Mouse (Mus musculus) forebrain, embryonic 11.5 days (tissue): Measurements from ENCODE around the gene Pigm. TPM values are rescaled to one million over a fixed set of nuclear protein-coding genes. Genes with fewer than 3 reads are reported as not detected.

Experiments
- ATAC-seq: fragments of 200-750 bp; cut with Nextera tagmentation; replicated peaks from 2 replicates; pipeline ENCODE4 v1.8.0; 2017; ENCODE audit warnings: moderate TSS enrichment; ENCODE audit not compliant: low FRiP score
- DNase-seq: peaks from one replicate; pipeline ENCODE4 v3.0.0-alpha.2; 2017; ENCODE audit warnings: low spot score
- H3K27ac ChIP-seq: fragments of 300-500 bp; sonication (generic); 2 replicates; pipeline ENCODE4 v1.5.1; 2014; ENCODE audit warnings: low read depth, low read length
- H3K27me3 ChIP-seq: fragments of 300-500 bp; sonication (generic); 2 replicates; pipeline ENCODE4 v1.6.1; 2014; ENCODE audit warnings: mild to moderate bottlenecking, low read length, mixed read lengths; ENCODE audit not compliant: control insufficient read depth, insufficient read depth
- H3K36me3 ChIP-seq: fragments of 300-500 bp; sonication (generic); 2 replicates; pipeline ENCODE4 v1.6.1; 2014; ENCODE audit warnings: mild to moderate bottlenecking, low read length, moderate library complexity, mixed read lengths; ENCODE audit not compliant: control insufficient read depth, insufficient read depth
- H3K4me1 ChIP-seq: fragments of 300-500 bp; sonication (generic); replicated peaks from 2 replicates; pipeline ENCODE4 v1.6.1; 2014; ENCODE audit warnings: low read length, mixed read lengths; ENCODE audit not compliant: control insufficient read depth, insufficient read depth
- H3K4me2 ChIP-seq: fragments of 300-500 bp; sonication (generic); 2 replicates; pipeline ENCODE4 v1.6.1; 2014; ENCODE audit warnings: low read depth, mild to moderate bottlenecking, low read length, moderate library complexity, mixed read lengths; ENCODE audit not compliant: severe bottlenecking
- H3K4me3 ChIP-seq: fragments of 300-500 bp; sonication (generic); 2 replicates; pipeline ENCODE4 v1.5.1; 2014; ENCODE audit warnings: low read depth, low read length
- H3K9ac ChIP-seq: fragments of 300-500 bp; sonication (generic); 2 replicates; pipeline ENCODE4 v1.6.1; 2014; ENCODE audit warnings: low read length
- H3K9me3 ChIP-seq: fragments of 300-500 bp; sonication (generic); 2 replicates; pipeline ENCODE4 v1.6.1; 2016; ENCODE audit warnings: low read length, mixed read lengths; ENCODE audit not compliant: control insufficient read depth
- WGBS: fragments of 180-500 bp; shearing (Covaris S2); extraction: QIAGEN DNeasy Blood & Tissue Kit; methylation state at CpG from one replicate; pipeline ENCODE4 v1.1.7; 2014; 5-methylcytosine and 5-hydroxymethylcytosine counted together
- polyA plus RNA-seq: library from polyadenylated mRNA; unstranded; fragments of >200 nt; fragmentation: Nextera tagmentation; extraction: Ambion mirVana; gene quantifications from 2 replicates; pipeline ENCODE4 v1.2.1, GENCODE M21; 2014

Pigm gene
- polyA plus RNA-seq, 1 experiment from 2014 or later: 14.8 TPM

GRCm38 (mm10) chr1:172410806-172411205 is 34.5 kb downstream of the Pigm start:
- ATAC-seq (no peak; the same call in 1 of the 2 replicates), DNase-seq (peak; percentile 71)
- Histone ChIP-seq H3K36me3 (no peaks in the 10 kb centered on the region), H3K27ac (no peak overlapping the region), H3K4me3 (no peak overlapping the region), H3K4me1 (no peaks in the 10 kb centered on the region), H3K27me3 (no peaks in the 10 kb centered on the region), H3K4me2 (no peak overlapping the region), H3K9me3 (no peaks in the 10 kb centered on the region), H3K9ac (no peak overlapping the region)
- 9% methylated on average over 4 of the region's 4 CpGs for WGBS

DNA sequence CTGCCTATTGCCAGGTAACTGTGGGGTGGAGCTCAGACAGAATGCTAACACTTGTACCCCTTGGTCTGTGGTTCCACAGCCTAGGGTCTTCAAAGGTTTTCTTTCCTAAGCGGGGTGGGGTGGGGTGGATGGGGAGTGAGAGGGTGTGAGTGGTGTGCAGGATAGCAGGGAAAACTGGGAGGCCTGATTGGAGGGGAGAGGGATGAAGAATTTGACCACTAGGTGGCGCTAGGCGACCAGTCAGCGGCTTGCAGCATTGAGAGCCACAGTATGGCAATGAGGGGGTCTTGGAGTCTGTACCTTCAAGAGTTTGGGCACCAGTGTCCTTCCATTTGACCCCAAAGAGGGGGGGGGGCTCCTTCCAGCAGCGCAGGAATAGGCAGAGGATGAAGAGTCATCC is 35.9 kb downstream of the Pigm start:
- 2% methylated on average over 5 of the region's 5 CpGs for WGBS
- Histone ChIP-seq H3K36me3 (no peaks in the 10 kb centered on the region), H3K9me3 (no peaks in the 10 kb centered on the region), H3K27me3 (no peaks in the 10 kb centered on the region), H3K4me1 (no peaks in the 10 kb centered on the region), H3K9ac (no peak overlapping the region), H3K27ac (no peak overlapping the region), H3K4me3 (no peak overlapping the region), H3K4me2 (no peak overlapping the region)
- DNase-seq: peak; percentile 90
- peak; percentile 87 for ATAC-seq

DNA sequence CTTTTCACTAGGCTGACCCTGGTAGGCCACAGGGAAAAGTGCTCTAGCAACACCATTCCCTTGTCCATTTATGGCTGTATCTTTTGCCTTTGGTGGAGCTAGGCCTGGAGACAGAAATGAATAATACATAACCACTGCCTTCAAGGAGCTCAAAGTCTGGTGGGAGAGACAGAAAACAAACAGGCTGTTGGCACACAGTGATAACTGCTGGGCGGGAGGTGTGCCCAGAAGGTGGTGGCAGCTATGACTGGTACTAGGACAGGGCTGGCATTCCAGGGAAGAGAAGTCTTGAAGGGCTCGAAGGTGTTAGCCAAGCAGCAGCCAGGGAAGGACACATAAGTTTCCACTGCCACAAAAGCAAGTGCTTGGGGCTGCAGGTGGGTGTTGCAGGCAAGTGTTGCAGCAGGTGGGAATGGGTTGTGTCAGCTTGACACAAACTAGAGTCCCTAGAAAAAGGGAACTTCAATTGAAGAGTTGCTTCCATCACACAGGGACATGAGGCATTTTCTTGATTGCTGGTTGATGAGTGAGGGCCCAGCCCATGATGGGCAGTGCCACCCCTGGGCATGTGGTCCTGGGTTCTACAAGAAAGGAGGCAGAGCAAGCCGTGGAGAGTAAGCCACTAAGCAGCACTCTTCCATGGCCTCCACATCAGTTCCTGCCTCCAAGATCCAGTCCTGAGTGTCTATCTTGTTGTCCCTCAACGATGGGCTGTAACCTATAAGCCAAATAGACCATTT is 37.3 kb downstream of the Pigm start:
- DNase-seq: no peak
- no peaks in the 10 kb centered on the region for H3K36me3 ChIP-seq
- WGBS: 86% methylated on average over 4 of the region's 4 CpGs

DNA sequence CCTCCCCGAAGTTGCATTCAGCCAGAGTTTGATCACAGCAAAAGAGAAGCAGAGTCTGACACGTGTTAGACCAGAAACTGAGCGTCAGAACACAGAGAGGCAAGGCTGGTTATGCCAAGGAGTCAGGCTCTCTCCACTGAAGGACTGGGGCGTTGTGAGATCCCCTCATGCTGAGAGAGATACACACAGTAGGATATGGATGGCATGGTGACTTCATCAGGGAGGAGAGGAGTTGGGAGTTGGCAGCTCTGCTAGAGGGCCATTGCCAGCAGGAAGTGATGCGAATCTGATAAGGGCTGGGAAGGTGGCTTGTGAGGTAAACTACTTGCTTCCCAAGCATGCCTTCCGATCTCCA is 37.9 kb downstream of the Pigm start:
- WGBS: 86% methylated on average over 6 of the region's 6 CpGs
- no peaks in the 10 kb centered on the region for H3K27me3 ChIP-seq

More for the DNA sequence above, 37.3 kb downstream of the Pigm start:
- Histone ChIP-seq H3K27me3 (no peaks in the 10 kb centered on the region), H3K27ac (no peak overlapping the region), H3K9me3 (no peaks in the 10 kb centered on the region), H3K4me3 (no peak overlapping the region), H3K4me1 (no peaks in the 10 kb centered on the region), H3K9ac (no peak overlapping the region), H3K4me2 (no peak overlapping the region)
- no peak for ATAC-seq

GRCm38 (mm10) chr1:172415061-172415460 is 38.7 kb downstream of the Pigm start:
- no peaks in the 10 kb centered on the region for H3K4me1 ChIP-seq
- no peaks in the 10 kb centered on the region for H3K27me3 ChIP-seq
- no peaks in the 10 kb centered on the region for H3K9me3 ChIP-seq
- H3K4me2 ChIP-seq: no peak overlapping the region
- ATAC-seq: no peak
- no peak for DNase-seq
- no peak overlapping the region for H3K4me3 ChIP-seq
- no peak overlapping the region for H3K9ac ChIP-seq
- no peaks in the 10 kb centered on the region for H3K36me3 ChIP-seq
- WGBS: 86% methylated on average over 7 of the region's 7 CpGs
- H3K27ac ChIP-seq: no peak overlapping the region

More for the DNA sequence above, 37.9 kb downstream of the Pigm start:
- no peaks in the 10 kb centered on the region for H3K36me3 ChIP-seq
- DNase-seq: no peak
- H3K9ac ChIP-seq: no peak overlapping the region
- ATAC-seq: no peak
- no peak overlapping the region for H3K27ac ChIP-seq
- no peak overlapping the region for H3K4me2 ChIP-seq
- no peak overlapping the region for H3K4me3 ChIP-seq
- H3K4me1 ChIP-seq: no peaks in the 10 kb centered on the region
- no peaks in the 10 kb centered on the region for H3K9me3 ChIP-seq

GRCm38 (mm10) chr1:172418173-172418572 is 41.8 kb downstream of the Pigm start:
- Histone ChIP-seq H3K9ac (no peak overlapping the region), H3K9me3 (no peaks in the 10 kb centered on the region), H3K36me3 (no peaks in the 10 kb centered on the region), H3K4me1 (no peaks in the 10 kb centered on the region), H3K27me3 (no peaks in the 10 kb centered on the region), H3K4me2 (no peak overlapping the region), H3K27ac (no peak overlapping the region), H3K4me3 (no peak overlapping the region)
- ATAC-seq: no peak
- WGBS: 19% methylated on average over 6 of the region's 6 CpGs
- no peak for DNase-seq

DNA sequence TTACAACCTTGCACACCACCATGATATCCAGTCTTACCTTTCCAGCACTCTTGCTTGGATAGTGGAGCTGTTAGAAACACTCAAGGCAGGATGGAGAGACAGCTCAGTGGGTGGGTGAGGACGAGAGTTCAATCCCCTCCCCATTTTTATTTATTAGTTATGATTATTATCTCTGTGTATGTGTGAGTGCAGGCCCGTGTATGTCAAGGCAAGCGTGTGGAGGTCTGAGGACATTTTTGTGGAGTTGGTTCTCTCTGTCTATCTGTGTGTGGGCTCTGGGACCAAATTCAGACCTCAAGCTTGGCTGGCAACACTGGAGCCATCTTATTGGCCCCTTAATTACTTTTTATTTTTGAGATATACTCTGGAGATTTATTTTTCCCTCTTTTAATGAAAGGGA is 42.3 kb downstream of the Pigm start:
- H3K36me3 ChIP-seq: no peaks in the 10 kb centered on the region
- no peak for DNase-seq
- no peaks in the 10 kb centered on the region for H3K9me3 ChIP-seq
- H3K27me3 ChIP-seq: no peaks in the 10 kb centered on the region
- no peak overlapping the region for H3K27ac ChIP-seq
- 77% methylated on average over 3 of the region's 3 CpGs for WGBS
- no peak overlapping the region for H3K4me3 ChIP-seq
- no peak overlapping the region for H3K4me2 ChIP-seq
- H3K4me1 ChIP-seq: no peaks in the 10 kb centered on the region
- no peak overlapping the region for H3K9ac ChIP-seq
- 0 out of 2 replicates have a peak, but pooled peaks have one; percentile 12 for ATAC-seq

GRCm38 (mm10) chr1:172420181-172420580 is 43.8 kb downstream of the Pigm start:
- no peak overlapping the region for H3K4me2 ChIP-seq
- H3K27ac ChIP-seq: no peak overlapping the region
- no peaks in the 10 kb centered on the region for H3K9me3 ChIP-seq
- H3K4me1 ChIP-seq: no peaks in the 10 kb centered on the region
- no peaks in the 10 kb centered on the region for H3K36me3 ChIP-seq
- H3K9ac ChIP-seq: no peak overlapping the region
- ATAC-seq (no peak), DNase-seq (no peak)
- H3K4me3 ChIP-seq: no peak overlapping the region
- WGBS: 85% methylated on average over 6 of the region's 6 CpGs
- no peaks in the 10 kb centered on the region for H3K27me3 ChIP-seq

DNA sequence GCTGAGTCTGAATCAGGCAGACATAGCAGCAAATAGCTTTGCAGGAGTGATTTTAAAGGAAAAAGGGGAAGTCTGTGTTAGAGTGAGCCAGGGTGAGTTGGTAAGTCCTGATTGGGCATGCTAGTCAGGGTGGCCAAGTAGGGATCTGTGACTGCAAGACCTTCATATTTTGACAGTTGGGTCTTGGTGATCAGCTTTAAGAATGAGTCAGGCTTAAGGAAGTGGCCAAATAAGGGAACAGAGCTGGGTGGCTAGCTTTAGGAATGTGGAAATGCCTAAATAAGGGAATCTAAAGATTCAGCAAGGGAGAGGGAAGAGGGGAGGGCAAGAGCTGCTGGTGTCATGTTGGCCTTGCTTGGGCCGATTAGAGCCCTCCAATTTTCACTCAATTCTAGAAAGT is 47.0 kb downstream of the Pigm start:
- 76% methylated on average over 1 of the region's 1 CpGs for WGBS
- Histone ChIP-seq H3K27ac (no peak overlapping the region), H3K4me1 (no peaks in the 10 kb centered on the region), H3K36me3 (no peaks in the 10 kb centered on the region), H3K4me2 (no peak overlapping the region), H3K27me3 (no peaks in the 10 kb centered on the region), H3K9me3 (no peaks in the 10 kb centered on the region), H3K4me3 (no peak overlapping the region), H3K9ac (no peak overlapping the region)
- DNase-seq: no peak
- no peak for ATAC-seq
